Mouse (Mus musculus) ES-Bruce4 (cell line): ENCODE measurements around the gene Sgcb. TPM values are rescaled to one million over a fixed set of nuclear protein-coding genes. Genes with fewer than 3 reads are reported as not detected.

ENCODE experiments used
- H3K27ac ChIP-seq: 2 replicates; pipeline ENCODE4 v1.5.1; 2012; ENCODE audit warnings: low read length, inconsistent platforms; ENCODE audit not compliant: insufficient read depth
- H3K27me3 ChIP-seq: 2 replicates; pipeline ENCODE4 v1.6.1; 2012; ENCODE audit warnings: mild to moderate bottlenecking, low read length, inconsistent platforms; ENCODE audit not compliant: control insufficient read depth, poor library complexity, insufficient read depth, severe bottlenecking
- H3K36me3 ChIP-seq: 2 replicates; pipeline ENCODE4 v1.6.1; 2012; ENCODE audit warnings: inconsistent platforms, mild to moderate bottlenecking, low read length, moderate library complexity; ENCODE audit not compliant: control insufficient read depth, poor library complexity, insufficient read depth, severe bottlenecking
- H3K4me1 ChIP-seq: one replicate; pipeline ENCODE4 v1.8.1; 2011; ENCODE audit warnings: low read length; ENCODE audit not compliant: control insufficient read depth, insufficient read depth
- H3K4me3 ChIP-seq: 2 replicates; pipeline ENCODE4 v1.5.1; 2011; ENCODE audit warnings: low read depth, mild to moderate bottlenecking, low read length
- H3K9ac ChIP-seq: 2 replicates; pipeline ENCODE4 v1.6.1; 2012; ENCODE audit warnings: low read depth, mild to moderate bottlenecking, inconsistent platforms; ENCODE audit not compliant: poor library complexity, severe bottlenecking
- H3K9me3 ChIP-seq: replicated peaks from 2 replicates; pipeline ENCODE4 v1.6.1; 2012; ENCODE audit warnings: mild to moderate bottlenecking, low read length, inconsistent platforms; ENCODE audit not compliant: control insufficient read depth, poor library complexity, insufficient read depth, severe bottlenecking
- CTCF ChIP-seq: IDR thresholded peaks from one replicate; pipeline ENCODE4 v1.8.1; 2011; ENCODE audit warnings: low read depth, low read length
- EP300 ChIP-seq: IDR thresholded peaks from 2 replicates; pipeline ENCODE4 v1.6.1; 2011; ENCODE audit warnings: low read depth, low read length; ENCODE audit not compliant: insufficient read depth
- POLR2A ChIP-seq: IDR thresholded peaks from one replicate; pipeline ENCODE4 v1.8.1; 2011; ENCODE audit warnings: low read length; ENCODE audit not compliant: insufficient read depth
- polyA plus RNA-seq: library from polyadenylated mRNA; stranded (reverse); fragments of >200 nt; gene quantifications from 2 replicates; pipeline ENCODE4 v1.2.4, GENCODE M21; 2011; ENCODE audit warnings: low read depth; ENCODE audit not compliant: missing spikeins, insufficient read depth, insufficient read length

Gene Sgcb
- polyA plus RNA-seq, 1 experiment: 3.4 TPM

GRCm38 (mm10) chr5:73627991-73628390 lies 19.6 kb downstream of the Sgcb start:
- no peaks in the 10 kb centered on the region for H3K9me3 ChIP-seq
- no peak for TF ChIP-seq CTCF
- no peak for TF ChIP-seq EP300
- TF ChIP-seq POLR2A: no peak
- no peaks in the 10 kb centered on the region for H3K36me3 ChIP-seq
- no peak overlapping the region for H3K27ac ChIP-seq
- no peaks in the 10 kb centered on the region for H3K4me1 ChIP-seq
- H3K27me3 ChIP-seq: no peaks in the 10 kb centered on the region
- H3K9ac ChIP-seq: no peak overlapping the region
- no peak overlapping the region for H3K4me3 ChIP-seq

GRCm38 (mm10) chr5:73627559-73627958 lies 20.0 kb downstream of the Sgcb start:
- H3K4me1 ChIP-seq: no peaks in the 10 kb centered on the region
- H3K27me3 ChIP-seq: no peaks in the 10 kb centered on the region
- no peaks in the 10 kb centered on the region for H3K9me3 ChIP-seq
- H3K27ac ChIP-seq: no peak overlapping the region
- no peak overlapping the region for H3K4me3 ChIP-seq
- no peaks in the 10 kb centered on the region for H3K36me3 ChIP-seq
- TF ChIP-seq POLR2A (no peak), CTCF (no peak), EP300 (no peak)
- no peak overlapping the region for H3K9ac ChIP-seq

DNA sequence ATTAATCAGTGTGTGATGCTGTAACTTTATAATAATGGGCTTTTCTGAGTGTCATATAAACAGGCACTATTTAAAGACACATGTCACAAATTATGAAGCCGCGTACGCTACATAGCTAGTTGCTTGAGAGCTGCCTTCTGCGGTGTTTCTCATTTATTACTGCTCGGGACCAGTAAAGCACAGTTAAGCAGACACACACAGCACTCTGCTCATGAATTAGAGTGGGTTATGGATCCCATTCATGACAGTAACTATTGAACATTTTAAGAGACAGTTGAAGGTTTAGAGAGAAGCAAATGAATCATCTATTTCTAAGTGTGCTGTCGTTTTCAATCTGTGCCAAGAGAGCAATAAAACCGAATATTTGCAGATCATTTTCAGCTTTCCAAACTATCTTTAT lies 20.7 kb downstream of the Sgcb start:
- Histone ChIP-seq H3K27me3 (no peaks in the 10 kb centered on the region), H3K4me1 (no peaks in the 10 kb centered on the region), H3K27ac (no peak overlapping the region), H3K9me3 (no peaks in the 10 kb centered on the region), H3K9ac (no peak overlapping the region), H3K4me3 (no peak overlapping the region), H3K36me3 (no peaks in the 10 kb centered on the region)
- TF ChIP-seq EP300 (no peak), POLR2A (no peak), CTCF (no peak)

DNA sequence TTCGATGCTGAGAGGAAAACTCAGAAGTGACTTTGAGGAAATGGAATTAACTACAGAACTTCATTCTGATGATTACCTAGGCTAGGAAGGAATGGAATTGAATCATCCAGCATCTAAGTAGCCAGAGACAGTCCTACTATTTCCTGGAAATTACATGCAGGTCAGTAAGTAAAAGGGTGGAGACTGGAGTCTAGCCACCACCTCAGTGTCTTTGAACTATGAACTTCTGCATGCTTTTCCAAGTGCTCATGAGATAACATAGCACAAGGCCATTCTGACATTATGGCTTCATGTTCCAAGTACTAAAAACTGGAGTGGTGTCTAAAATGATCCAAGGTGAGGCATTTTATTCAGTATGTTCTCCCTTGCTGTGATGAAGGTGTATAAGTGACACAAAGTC lies 22.1 kb downstream of the Sgcb start:
- Histone ChIP-seq H3K9me3 (0 out of 2 replicates have a peak, but pooled peaks cover 2% of the 10 kb centered on the region), H3K36me3 (no peaks in the 10 kb centered on the region), H3K27me3 (no peaks in the 10 kb centered on the region), H3K9ac (no peak overlapping the region), H3K4me1 (no peaks in the 10 kb centered on the region), H3K27ac (no peak overlapping the region), H3K4me3 (no peak overlapping the region)
- TF ChIP-seq EP300 (no peak), POLR2A (no peak), CTCF (no peak)

DNA sequence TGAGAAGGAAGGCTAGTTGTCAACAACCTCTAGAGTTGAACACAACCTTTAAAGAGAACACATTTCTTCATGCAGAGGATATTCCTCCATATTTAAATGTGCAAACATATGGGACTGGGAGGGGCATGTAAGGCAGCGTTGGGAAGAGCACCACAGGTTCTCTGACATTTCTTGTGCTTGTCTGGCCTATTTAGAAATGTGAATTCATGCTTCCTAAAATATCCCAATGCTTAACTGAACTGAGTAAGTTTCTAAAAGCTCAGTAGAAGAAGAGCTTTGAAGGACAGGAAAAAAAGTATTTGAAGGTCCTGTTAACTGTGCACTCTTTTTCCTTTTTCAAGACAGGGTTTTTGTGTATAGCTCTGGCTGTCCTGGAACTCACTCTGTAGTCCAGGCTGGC lies 28.6 kb downstream of the Sgcb start:
- H3K9ac ChIP-seq: no peak overlapping the region
- TF ChIP-seq POLR2A: no peak
- TF ChIP-seq EP300: no peak
- no peak for TF ChIP-seq CTCF
- no peaks in the 10 kb centered on the region for H3K36me3 ChIP-seq
- no peak overlapping the region for H3K27ac ChIP-seq
- no peaks in the 10 kb centered on the region for H3K4me1 ChIP-seq
- H3K27me3 ChIP-seq: no peaks in the 10 kb centered on the region
- no peak overlapping the region for H3K4me3 ChIP-seq
- H3K9me3 ChIP-seq: 0 out of 2 replicates have a peak, but pooled peaks cover 2% of the 10 kb centered on the region

- H3K27ac ChIP-seq: no peak overlapping the region
- H3K9me3 ChIP-seq: no peaks in the 10 kb centered on the region
- TF ChIP-seq EP300 (no peak), CTCF (no peak), POLR2A (no peak)
- no peaks in the 10 kb centered on the region for H3K4me1 ChIP-seq
- H3K36me3 ChIP-seq: no peaks in the 10 kb centered on the region
- H3K9ac ChIP-seq: no peak overlapping the region
- H3K4me3 ChIP-seq: no peak overlapping the region
- H3K27me3 ChIP-seq: no peaks in the 10 kb centered on the region
Observed at GRCm38 (mm10) chr5:73615211-73615610, 32.4 kb downstream of the Sgcb start.
